Mouse (Mus musculus): Measurements from ENCODE around the gene Cobl.

GRCm38 (mm10) chr11:12355681-12356080 is 109.1 kb downstream of the Cobl start:
- TF ChIP-seq CTCF (IDR thresholded peaks at IDR 0.05; ENCODE audit: insufficient read depth, low read length) = no peak
- TF ChIP-seq POLR2A (IDR thresholded peaks at IDR 0.05; ENCODE audit: borderline replicate concordance, extremely low read depth, low read depth, low read length) = no peak
